Mouse (Mus musculus) midbrain, embryonic 13.5 days (tissue): ENCODE results near the gene Pgbd5. TPM values are rescaled to one million over a fixed set of nuclear protein-coding genes. Genes with fewer than 3 reads are reported as not detected.

Experiments
- ATAC-seq: fragments of 200-750 bp; cut with Nextera tagmentation; 2 replicates; pipeline ENCODE4 v1.8.0; 2017; ENCODE audit warnings: mild to moderate bottlenecking, moderate TSS enrichment, moderate library complexity
- H3K27ac ChIP-seq: fragments of 300-500 bp; sonication (generic); 2 replicates; pipeline ENCODE4 v1.5.1; 2015; ENCODE audit warnings: inconsistent platforms, mild to moderate bottlenecking, moderate library complexity
- H3K27me3 ChIP-seq: fragments of 300-500 bp; sonication (generic); 2 replicates; pipeline ENCODE4 v1.6.1; 2015; ENCODE audit warnings: mild to moderate bottlenecking, inconsistent platforms
- H3K36me3 ChIP-seq: fragments of 300-500 bp; sonication (generic); 2 replicates; pipeline ENCODE4 v1.6.1; 2015; ENCODE audit warnings: mild to moderate bottlenecking, inconsistent platforms
- H3K4me1 ChIP-seq: fragments of 300-500 bp; sonication (generic); replicated peaks from 2 replicates; pipeline ENCODE4 v1.6.1; 2015; ENCODE audit warnings: inconsistent platforms
- H3K4me2 ChIP-seq: fragments of 300-500 bp; sonication (generic); replicated peaks from 2 replicates; pipeline ENCODE4 v1.6.1; 2015; ENCODE audit warnings: moderate library complexity, mild to moderate bottlenecking, inconsistent platforms
- H3K4me3 ChIP-seq: fragments of 300-500 bp; sonication (generic); replicated peaks from 2 replicates; pipeline ENCODE4 v1.5.1; 2015; ENCODE audit warnings: mild to moderate bottlenecking, inconsistent platforms
- H3K9ac ChIP-seq: fragments of 300-500 bp; sonication (generic); replicated peaks from 2 replicates; pipeline ENCODE4 v1.6.1; 2015; ENCODE audit warnings: mild to moderate bottlenecking, inconsistent platforms
- H3K9me3 ChIP-seq: fragments of 300-500 bp; sonication (generic); 2 replicates; pipeline ENCODE4 v1.6.1; 2016; ENCODE audit warnings: mild to moderate bottlenecking, inconsistent platforms
- WGBS: fragments of 180-500 bp; shearing (Covaris S2); methylation state at CpG from one replicate; pipeline ENCODE4 v1.1.7; 2015; 5-methylcytosine and 5-hydroxymethylcytosine counted together
- polyA plus RNA-seq: library from polyadenylated mRNA; unstranded; fragments of >200 nt; fragmentation: Nextera tagmentation; extraction: Ambion mirVana; gene quantifications from 2 replicates; pipeline ENCODE4 v1.2.1, GENCODE M21; 2015

Gene Pgbd5
- polyA plus RNA-seq, 1 experiment from 2014 or later = 7.6 TPM

DNA sequence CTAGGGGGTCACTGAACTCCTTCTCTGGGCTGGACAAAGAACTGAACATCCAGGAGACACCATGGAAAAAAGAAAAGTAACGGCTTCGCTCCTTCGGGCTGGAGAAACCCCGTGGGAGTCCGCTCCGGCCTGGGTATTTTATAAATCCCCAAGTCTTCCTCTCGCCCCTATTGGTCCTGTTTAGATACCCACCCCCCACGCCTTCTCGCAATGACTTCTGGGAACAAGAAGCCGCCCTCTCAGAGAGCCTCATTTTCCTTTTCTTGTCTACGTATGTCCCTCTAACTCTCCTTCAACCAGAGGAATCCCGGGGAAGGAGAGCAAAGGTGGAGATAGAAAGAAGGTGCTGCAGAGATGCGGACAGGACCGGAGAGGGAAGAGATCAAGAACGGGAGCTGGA, 76.1 kb downstream of the Pgbd5 start:
- Histone ChIP-seq H3K36me3 (no peaks in the 10 kb centered on the region), H3K9ac (no peak overlapping the region), H3K27me3 (no peaks in the 10 kb centered on the region), H3K9me3 (peaks cover 4% of the 10 kb centered on the region; the same call in 1 of the 2 replicates), H3K4me1 (no peaks in the 10 kb centered on the region), H3K4me3 (no peak overlapping the region), H3K4me2 (no peak overlapping the region), H3K27ac (no peak overlapping the region)
- no peak for ATAC-seq
- 95% methylated on average over 15 of the region's 15 CpGs for WGBS

DNA sequence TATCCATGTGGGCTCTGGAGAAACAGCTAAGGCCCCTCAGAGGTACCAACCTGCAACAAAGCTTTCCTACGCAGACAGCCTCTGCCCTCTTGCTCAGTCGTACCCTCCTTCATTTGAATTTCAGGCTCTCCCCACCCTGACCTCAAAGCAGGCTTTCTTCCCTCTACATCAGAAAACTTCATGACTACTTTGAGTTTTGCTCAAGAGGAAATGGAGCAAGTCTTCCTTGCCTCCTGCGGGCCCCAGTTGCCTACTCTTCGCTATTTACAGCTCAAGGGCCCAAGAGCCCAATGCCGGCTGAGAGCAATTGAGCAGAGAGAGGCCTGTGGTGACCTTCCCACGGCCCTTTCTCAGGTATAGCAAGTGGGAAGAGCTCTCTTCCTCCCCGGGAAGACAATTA, 76.9 kb downstream of the Pgbd5 start:
- Histone ChIP-seq H3K9ac (no peak overlapping the region), H3K27me3 (no peaks in the 10 kb centered on the region), H3K36me3 (no peaks in the 10 kb centered on the region), H3K4me2 (no peak overlapping the region), H3K4me1 (no peaks in the 10 kb centered on the region), H3K4me3 (no peak overlapping the region), H3K27ac (no peak overlapping the region), H3K9me3 (peaks cover 4% of the 10 kb centered on the region; the same call in 1 of the 2 replicates)
- no peak for ATAC-seq
- WGBS = 85% methylated on average over 7 of the region's 7 CpGs

DNA sequence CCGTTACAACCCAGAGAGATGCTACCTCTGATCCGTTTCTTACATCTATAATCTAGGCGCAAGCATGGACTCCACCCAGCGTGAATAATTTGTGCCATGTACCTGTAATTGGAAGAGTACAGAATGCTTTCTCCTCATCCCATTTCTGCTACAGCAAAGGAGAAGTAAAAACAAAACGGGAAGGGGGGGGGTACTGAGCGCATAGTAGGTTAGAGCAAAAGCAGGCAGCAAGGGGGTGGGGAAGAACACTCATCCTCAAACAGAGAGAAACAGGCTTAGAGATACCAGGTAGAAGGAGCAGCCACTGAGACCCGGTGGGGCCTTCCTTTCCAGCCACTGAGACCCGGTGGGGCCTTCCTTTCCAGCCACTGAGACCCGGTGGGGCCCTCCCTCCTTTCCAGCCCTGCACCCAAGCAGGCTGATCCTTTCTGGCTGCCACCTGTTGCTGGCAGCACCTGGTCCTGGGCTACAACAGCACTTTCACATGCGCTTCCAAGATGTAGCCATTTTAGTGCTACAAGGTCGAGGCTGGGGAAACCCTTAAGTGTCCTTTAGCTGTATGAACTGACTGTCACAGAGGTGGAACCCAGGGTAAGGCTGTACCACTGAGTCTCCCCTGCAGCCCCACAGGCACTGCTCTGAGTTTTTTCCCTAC, 77.6 kb downstream of the Pgbd5 start:
- 81% methylated on average over 11 of the region's 11 CpGs for WGBS
- no peaks in the 10 kb centered on the region for H3K4me1 ChIP-seq
- H3K27me3 ChIP-seq = no peaks in the 10 kb centered on the region
- no peak overlapping the region for H3K4me2 ChIP-seq
- H3K36me3 ChIP-seq = no peaks in the 10 kb centered on the region
- no peak overlapping the region for H3K4me3 ChIP-seq
- H3K27ac ChIP-seq = no peak overlapping the region
- H3K9me3 ChIP-seq = peaks cover 4% of the 10 kb centered on the region; the same call in 1 of the 2 replicates
- no peak overlapping the region for H3K9ac ChIP-seq
- no peak for ATAC-seq

DNA sequence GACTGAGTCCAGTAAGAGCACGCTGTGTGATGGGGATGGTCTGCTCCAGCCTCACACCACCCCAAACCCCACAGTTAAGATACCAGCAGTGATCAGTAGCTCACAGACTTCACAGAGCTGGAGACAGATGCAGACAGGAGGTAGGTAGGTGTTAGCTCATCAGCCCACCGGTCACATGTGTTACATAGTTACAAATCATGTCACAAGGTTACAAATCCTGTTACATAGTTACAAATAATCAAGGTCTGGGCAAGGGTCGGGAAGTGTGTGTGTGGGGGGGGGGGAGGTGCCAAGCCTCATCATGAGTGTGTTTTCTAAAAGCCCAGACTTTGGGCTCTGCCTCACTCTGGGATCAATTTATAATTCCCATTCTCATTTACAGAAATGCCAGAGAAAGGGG, 78.5 kb downstream of the Pgbd5 start:
- Histone ChIP-seq H3K27me3 (no peaks in the 10 kb centered on the region), H3K36me3 (no peaks in the 10 kb centered on the region), H3K9me3 (peaks cover 4% of the 10 kb centered on the region; the same call in 1 of the 2 replicates), H3K27ac (no peak overlapping the region), H3K4me1 (no peaks in the 10 kb centered on the region), H3K4me3 (no peak overlapping the region), H3K4me2 (no peak overlapping the region), H3K9ac (no peak overlapping the region)
- WGBS = 82% methylated on average over 3 of the region's 3 CpGs
- ATAC-seq = no peak

DNA sequence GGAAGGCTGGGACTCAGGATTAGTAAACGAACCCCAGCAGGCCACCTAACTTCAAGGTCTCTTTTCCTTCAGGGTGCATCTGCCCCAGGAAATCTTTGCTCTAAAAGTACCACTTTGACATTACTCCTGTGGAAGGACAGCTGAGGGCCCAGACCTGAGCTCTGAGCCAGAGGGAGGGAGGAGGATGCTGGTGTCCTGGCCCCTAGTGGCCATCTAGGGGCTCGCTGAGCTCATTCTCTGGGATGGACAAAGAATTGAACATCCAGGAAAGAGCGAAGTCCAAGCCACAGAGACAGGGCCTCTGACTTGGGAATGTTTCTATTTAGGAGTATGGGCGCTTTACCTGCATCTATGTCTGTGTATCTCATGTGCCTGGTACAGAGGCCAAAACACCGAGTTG, 87.8 kb downstream of the Pgbd5 start:
- Histone ChIP-seq H3K4me2 (no peak overlapping the region), H3K36me3 (no peaks in the 10 kb centered on the region), H3K9me3 (no peaks in the 10 kb centered on the region), H3K27ac (no peak overlapping the region), H3K9ac (no peak overlapping the region), H3K4me1 (peaks cover 8% of the 10 kb centered on the region; the same call in 1 of the 2 replicates), H3K4me3 (no peak overlapping the region), H3K27me3 (no peaks in the 10 kb centered on the region)
- WGBS = 65% methylated on average over 5 of the region's 5 CpGs
- no peak for ATAC-seq

DNA sequence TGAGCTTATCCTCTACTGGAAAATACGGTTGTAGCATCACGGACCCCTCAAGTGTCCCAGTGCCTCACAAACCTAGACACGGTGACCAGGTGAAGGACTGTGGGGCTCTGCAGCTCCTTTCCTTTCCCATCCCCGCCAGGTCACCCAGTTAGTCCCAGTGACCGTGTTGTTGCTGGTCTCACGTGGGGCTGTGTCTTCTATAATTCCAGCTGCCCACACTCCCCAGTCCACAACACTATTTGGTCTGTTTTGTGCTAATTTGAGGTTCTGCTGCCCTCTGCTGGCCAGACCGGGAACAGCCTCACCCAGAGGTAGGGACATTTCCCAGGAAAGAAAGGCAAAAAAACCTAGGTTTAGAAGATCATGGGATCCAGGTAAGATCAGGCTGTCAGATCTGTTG, 89.8 kb downstream of the Pgbd5 start:
- Histone ChIP-seq H3K9me3 (no peaks in the 10 kb centered on the region), H3K27me3 (no peaks in the 10 kb centered on the region), H3K4me1 (peaks cover 8% of the 10 kb centered on the region; the same call in 1 of the 2 replicates), H3K4me3 (no peak overlapping the region), H3K36me3 (peaks cover 7% of the 10 kb centered on the region), H3K27ac (no peak overlapping the region), H3K4me2 (no peak overlapping the region), H3K9ac (no peak overlapping the region)
- ATAC-seq = peak; percentile 55
- 37% methylated on average over 7 of the region's 7 CpGs for WGBS

DNA sequence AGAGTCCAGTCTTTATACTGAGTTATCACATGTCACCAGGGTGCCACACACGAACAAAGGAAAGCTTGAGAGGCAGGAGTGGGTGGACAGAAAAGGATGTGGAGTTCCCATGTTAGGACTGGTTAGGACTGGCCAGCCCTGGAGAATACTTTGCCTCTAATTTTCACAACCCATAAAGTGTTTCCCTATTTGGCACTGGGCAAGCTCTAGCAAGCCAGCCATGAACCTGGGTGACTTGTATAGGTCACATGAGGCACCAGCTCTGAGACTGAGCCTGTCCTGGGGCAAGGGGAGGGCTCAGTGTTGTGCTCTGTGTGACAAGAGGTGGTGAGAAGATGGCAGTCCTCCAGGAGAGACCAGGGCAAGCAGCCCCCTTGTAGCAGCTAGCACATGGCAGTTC, 91.4 kb downstream of the Pgbd5 start:
- Histone ChIP-seq H3K9me3 (no peaks in the 10 kb centered on the region), H3K4me2 (no peak overlapping the region), H3K36me3 (peaks cover 23% of the 10 kb centered on the region), H3K9ac (no peak overlapping the region), H3K27me3 (no peaks in the 10 kb centered on the region), H3K4me1 (peaks cover 8% of the 10 kb centered on the region; the same call in 1 of the 2 replicates), H3K4me3 (no peak overlapping the region), H3K27ac (no peak overlapping the region)
- no peak for ATAC-seq
- WGBS = 64% methylated on average over 1 of the region's 1 CpGs

DNA sequence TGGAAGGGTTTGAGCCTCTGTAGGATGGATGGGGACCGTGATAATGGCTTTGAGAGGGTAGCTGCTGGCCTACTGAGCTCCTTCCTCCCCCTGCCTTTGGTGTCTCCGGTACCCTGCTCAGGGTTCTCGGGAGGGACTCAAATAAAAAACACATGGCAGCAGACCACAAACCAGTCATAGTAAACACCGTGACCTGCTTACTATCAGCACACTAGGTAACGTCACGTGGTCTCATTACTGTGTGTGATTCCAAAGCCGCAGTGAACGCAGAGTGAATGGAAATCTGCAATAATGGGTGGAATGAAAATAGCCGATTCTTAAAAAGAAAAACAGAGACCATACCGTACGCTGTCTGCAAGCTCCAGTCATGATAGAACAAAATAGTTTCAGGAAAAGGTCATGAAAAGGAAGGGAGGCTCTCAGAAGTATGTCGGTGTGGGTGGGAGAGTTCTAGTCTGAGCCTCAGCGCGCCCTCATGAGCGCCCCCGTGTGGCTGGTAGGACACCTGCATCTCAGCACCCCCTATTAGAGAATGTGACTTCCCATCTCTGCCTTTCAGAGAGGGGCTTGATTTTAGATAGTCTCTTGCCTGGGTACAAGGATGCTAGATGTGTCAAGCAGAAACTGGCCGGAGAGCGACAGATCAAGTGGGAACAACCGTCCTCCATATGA, 92.5 kb downstream of the Pgbd5 start:
- ATAC-seq = peak; percentile 61
- Histone ChIP-seq H3K4me2 (no peak overlapping the region), H3K9me3 (no peaks in the 10 kb centered on the region), H3K27me3 (no peaks in the 10 kb centered on the region), H3K4me1 (peaks cover 8% of the 10 kb centered on the region; the same call in 1 of the 2 replicates), H3K27ac (no peak overlapping the region), H3K36me3 (peaks cover 34% of the 10 kb centered on the region), H3K4me3 (no peak overlapping the region), H3K9ac (no peak overlapping the region)
- WGBS = 48% methylated on average over 19 of the region's 19 CpGs

DNA sequence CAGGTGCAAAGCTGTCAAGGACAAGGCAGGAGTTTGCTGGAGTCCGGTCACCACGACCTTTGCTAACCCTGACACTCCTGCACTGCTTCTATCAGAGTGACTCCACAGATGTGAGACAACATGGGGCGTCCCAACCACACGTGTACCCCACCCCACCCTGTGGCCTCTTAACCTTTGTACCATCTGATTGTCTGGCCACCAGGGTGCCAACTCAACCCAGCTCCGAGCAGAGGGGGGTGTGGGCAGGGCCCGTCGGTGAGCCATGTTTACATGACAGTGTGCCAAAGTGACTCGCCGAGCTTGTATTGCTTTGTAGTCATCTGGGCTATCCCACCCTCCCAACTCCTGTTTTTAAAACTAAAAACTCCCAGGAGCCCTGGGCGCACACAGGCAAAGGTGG, 94.4 kb downstream of the Pgbd5 start:
- 85% methylated on average over 10 of the region's 10 CpGs for WGBS
- H3K27me3 ChIP-seq = no peaks in the 10 kb centered on the region
- no peak overlapping the region for H3K4me2 ChIP-seq
- H3K9me3 ChIP-seq = no peaks in the 10 kb centered on the region
- H3K4me3 ChIP-seq = no peak overlapping the region
- H3K27ac ChIP-seq = no peak overlapping the region
- no peak for ATAC-seq
- H3K9ac ChIP-seq = no peak overlapping the region
- peaks cover 13% of the 10 kb centered on the region for H3K4me1 ChIP-seq
- H3K36me3 ChIP-seq = peaks cover 52% of the 10 kb centered on the region

DNA sequence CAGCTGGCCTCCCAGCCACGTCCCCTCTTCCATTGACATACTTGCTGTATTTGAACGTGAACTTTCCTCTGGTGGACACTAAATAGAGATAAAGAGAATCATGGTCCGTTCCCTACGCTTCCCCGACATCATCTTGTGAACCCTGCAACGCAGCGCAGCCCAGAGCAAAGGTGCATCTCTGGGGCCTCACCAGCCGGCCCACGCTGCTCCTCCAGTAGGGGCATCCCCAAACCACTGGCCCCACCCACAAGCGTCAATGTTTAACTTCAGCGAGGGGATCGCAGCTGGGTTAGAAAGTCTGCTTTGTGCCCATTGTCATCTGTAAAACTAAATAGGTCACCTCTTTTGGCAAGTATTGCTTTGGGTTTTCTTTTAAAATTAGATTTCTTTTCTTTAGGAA, 95.5 kb downstream of the Pgbd5 start:
- ATAC-seq = no peak
- peaks cover 62% of the 10 kb centered on the region for H3K36me3 ChIP-seq

DNA sequence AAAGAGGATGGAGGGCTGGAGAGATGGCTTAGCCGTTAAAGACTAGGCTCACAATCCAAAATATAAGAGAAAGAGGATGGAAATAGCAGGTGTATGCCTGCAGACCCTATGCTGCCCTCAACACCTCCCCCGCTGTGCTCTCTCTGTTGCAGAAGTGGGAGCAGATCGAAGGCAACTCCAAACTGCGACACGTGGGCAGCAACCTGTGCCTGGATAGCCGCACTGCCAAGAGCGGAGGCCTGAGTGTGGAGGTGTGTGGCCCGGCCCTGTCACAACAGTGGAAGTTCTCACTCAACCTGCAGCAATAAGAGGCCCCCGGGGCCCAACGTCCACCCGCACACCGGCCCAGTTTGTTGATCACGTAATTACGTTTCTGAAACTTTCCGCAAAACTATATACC, 96.3 kb downstream of the Pgbd5 start:
- H3K36me3 ChIP-seq = peaks cover 71% of the 10 kb centered on the region
- no peak for ATAC-seq
- 98% methylated on average over 15 of the region's 15 CpGs for WGBS

More for the DNA sequence above, 95.5 kb downstream of the Pgbd5 start:
- Histone ChIP-seq H3K4me1 (peaks cover 20% of the 10 kb centered on the region), H3K9ac (no peak overlapping the region), H3K4me3 (no peak overlapping the region), H3K9me3 (no peaks in the 10 kb centered on the region), H3K27me3 (no peaks in the 10 kb centered on the region), H3K27ac (no peak overlapping the region), H3K4me2 (no peak overlapping the region)
- WGBS = 94% methylated on average over 12 of the region's 12 CpGs

DNA sequence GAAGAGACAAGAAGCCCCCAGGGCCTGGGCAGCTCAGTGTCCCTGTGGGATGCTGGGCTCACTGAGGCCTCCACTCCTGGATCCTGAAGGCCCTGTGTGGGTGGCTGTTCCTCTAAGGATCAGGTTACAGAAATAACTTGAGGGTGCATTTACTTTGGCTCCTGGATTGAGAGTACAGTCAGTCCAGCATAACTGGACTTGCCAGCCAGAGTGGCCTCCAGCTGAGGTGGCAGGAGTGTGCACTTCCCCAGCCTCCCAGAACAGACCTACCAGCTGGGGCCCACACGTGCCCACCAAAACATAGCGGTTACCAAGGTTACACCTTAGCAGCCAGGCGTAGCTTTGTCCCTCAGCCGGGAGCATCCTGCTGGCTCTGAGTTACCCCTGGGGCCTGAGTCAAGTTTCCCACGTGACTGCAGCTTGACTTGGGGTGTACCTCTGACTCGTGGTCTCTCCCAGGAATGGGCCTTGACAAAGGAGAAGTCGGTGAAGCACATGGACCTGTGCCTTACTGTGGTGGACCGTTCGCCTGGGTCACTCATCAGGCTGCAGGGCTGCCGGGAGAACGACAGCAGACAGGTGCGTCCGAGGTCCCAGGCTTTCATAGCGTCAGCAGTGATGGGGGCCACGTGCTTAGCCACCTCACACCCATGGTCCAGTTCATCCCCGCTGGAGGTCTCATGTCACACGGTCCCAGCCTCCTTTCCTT, 98.9 kb downstream of the Pgbd5 start:
- ATAC-seq = peak; percentile 37; the same call in 1 of the 2 replicates
- no peaks in the 10 kb centered on the region for H3K27me3 ChIP-seq
- no peak overlapping the region for H3K27ac ChIP-seq
- WGBS = 66% methylated on average over 17 of the region's 17 CpGs
- no peak overlapping the region for H3K4me2 ChIP-seq
- H3K36me3 ChIP-seq = peaks cover 97% of the 10 kb centered on the region
- peak overlapping the region; percentile 32; the same call in 1 of the 2 replicates for H3K9ac ChIP-seq
- peaks cover 12% of the 10 kb centered on the region for H3K4me1 ChIP-seq
- H3K4me3 ChIP-seq = no peak overlapping the region
- no peaks in the 10 kb centered on the region for H3K9me3 ChIP-seq

More for the DNA sequence above, 96.3 kb downstream of the Pgbd5 start:
- H3K27me3 ChIP-seq = no peaks in the 10 kb centered on the region
- H3K27ac ChIP-seq = no peak overlapping the region
- H3K4me2 ChIP-seq = no peak overlapping the region
- no peak overlapping the region for H3K4me3 ChIP-seq
- H3K9me3 ChIP-seq = no peaks in the 10 kb centered on the region
- no peak overlapping the region for H3K9ac ChIP-seq
- H3K4me1 ChIP-seq = peaks cover 17% of the 10 kb centered on the region
